17 mouse cellular contexts compared by ENCODE assay signal in the genomic region with DNA sequence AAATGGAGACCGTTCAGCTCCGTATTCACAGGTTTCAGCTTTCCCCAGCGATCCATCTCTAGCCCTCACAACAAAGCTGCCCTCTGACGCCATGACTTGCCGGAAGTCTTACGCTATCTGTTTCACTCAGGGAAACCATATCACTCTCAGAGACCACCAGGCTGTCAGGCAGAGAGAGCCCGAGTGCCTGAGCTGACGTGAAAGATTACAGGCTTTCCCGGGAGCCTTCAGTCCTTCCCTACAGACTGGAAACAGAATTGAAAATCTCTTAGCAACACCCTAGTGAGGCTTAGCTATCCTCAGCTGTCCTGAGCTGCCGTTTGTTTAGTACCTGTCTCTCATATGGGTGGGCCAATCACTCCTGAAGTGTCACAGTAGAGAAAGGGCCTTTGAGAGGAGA. TPM values are rescaled to one million over a fixed set of nuclear protein-coding genes. Genes with fewer than 3 reads are reported as not detected.
A peak's percentile ranks its signal among the peaks of the same experiment; 100 is the strongest.
DNase-seq lines count a peak whose midpoint lies in the region; ATAC-seq lines count a peak whose summit lies in the region.
"Had no signal": no experiment of that assay in that cellular context is flagged by ENCODE, and none has a peak within 500 bp of the region (broad histone marks: within the 10 kb centered on the region; RNA-seq: fewer than 3 reads in every experiment).

No protein-coding gene starts in this region.

- H3K4me1 ChIP-seq in forebrain, embryonic 11.5 days (replicated peaks; ENCODE audit: control insufficient read depth, insufficient read depth, low read length), result no peaks in the 10 kb centered on the region
- H3K4me1 ChIP-seq in forebrain, embryonic 12.5 days, result peaks cover 4% of the 10 kb centered on the region; the same call in 1 of the 2 replicates
- H3K4me1 ChIP-seq in liver, embryonic 11.5 days (replicated peaks; ENCODE audit: control insufficient read depth, insufficient read depth, low read length), result 0 out of 2 replicates have a peak, but pooled peaks cover 3% of the 10 kb centered on the region
- no peaks in the 10 kb centered on the region for H3K4me1 ChIP-seq in liver, embryonic 12.5 days
- H3K4me1 ChIP-seq in kidney, embryonic 15.5 days, result no peaks in the 10 kb centered on the region
- H3K4me1 ChIP-seq: embryonic facial prominence, embryonic 13.5 days; forebrain, embryonic 13.5 days; liver, embryonic 13.5 days had no signal

- H3K9ac ChIP-seq in forebrain, embryonic 11.5 days (ENCODE audit: low read length), result no peak overlapping the region
- H3K9ac ChIP-seq in forebrain, embryonic 12.5 days, result no peak overlapping the region
- no peak overlapping the region for H3K9ac ChIP-seq in liver, embryonic 11.5 days (ENCODE audit: low read depth, low read length)
- H3K9ac ChIP-seq in liver, embryonic 12.5 days, result no peak overlapping the region
- no peak overlapping the region for H3K9ac ChIP-seq in kidney, embryonic 15.5 days
- H3K9ac ChIP-seq: embryonic facial prominence, embryonic 13.5 days; forebrain, embryonic 13.5 days; liver, embryonic 13.5 days had no signal

- no peak overlapping the region for H3K4me3 ChIP-seq in forebrain, embryonic 11.5 days (ENCODE audit: low read depth, low read length)
- H3K4me3 ChIP-seq in forebrain, embryonic 12.5 days (replicated peaks), result no peak overlapping the region
- H3K4me3 ChIP-seq in liver, embryonic 11.5 days (ENCODE audit: low read depth, low read length), result no peak overlapping the region
- H3K4me3 ChIP-seq in liver, embryonic 12.5 days, result no peak overlapping the region
- no peak overlapping the region for H3K4me3 ChIP-seq in kidney, embryonic 15.5 days (replicated peaks)
- H3K4me3 ChIP-seq: embryonic facial prominence, embryonic 13.5 days; forebrain, embryonic 13.5 days; gastrocnemius, adult 2 months; liver, embryonic 13.5 days had no signal

- no peak overlapping the region for H3K27ac ChIP-seq in forebrain, embryonic 11.5 days (ENCODE audit: low read depth, low read length)
- H3K27ac ChIP-seq in forebrain, embryonic 12.5 days, result no peak overlapping the region
- no peak overlapping the region for H3K27ac ChIP-seq in liver, embryonic 11.5 days (ENCODE audit: low read depth, low read length)
- no peak overlapping the region for H3K27ac ChIP-seq in liver, embryonic 12.5 days
- no peak overlapping the region for H3K27ac ChIP-seq in kidney, embryonic 15.5 days
- H3K27ac ChIP-seq: embryonic facial prominence, embryonic 13.5 days; forebrain, embryonic 13.5 days; gastrocnemius, adult 2 months; liver, embryonic 13.5 days had no signal

- H3K36me3 ChIP-seq in forebrain, embryonic 11.5 days (ENCODE audit: control insufficient read depth, insufficient read depth, low read length), result no peaks in the 10 kb centered on the region
- no peaks in the 10 kb centered on the region for H3K36me3 ChIP-seq in forebrain, embryonic 12.5 days (replicated peaks)
- H3K36me3 ChIP-seq in liver, embryonic 11.5 days (ENCODE audit: control insufficient read depth, insufficient read depth, low read length), result no peaks in the 10 kb centered on the region
- no peaks in the 10 kb centered on the region for H3K36me3 ChIP-seq in liver, embryonic 12.5 days
- H3K36me3 ChIP-seq in kidney, embryonic 15.5 days, result no peaks in the 10 kb centered on the region
- H3K36me3 ChIP-seq: embryonic facial prominence, embryonic 13.5 days; liver, embryonic 13.5 days had no signal

- 82% methylated on average over 10 of the region's 10 CpGs for WGBS in forebrain, embryonic 11.5 days
- WGBS in forebrain, embryonic 12.5 days, result 71% methylated on average over 10 of the region's 10 CpGs
- WGBS in liver, embryonic 11.5 days, result 31% methylated on average over 10 of the region's 10 CpGs
- WGBS in liver, embryonic 12.5 days (ENCODE audit: insufficient replicate concordance), result 33% methylated on average over 10 of the region's 10 CpGs
- WGBS in kidney, embryonic 15.5 days, result 50% methylated on average over 10 of the region's 10 CpGs

- H3K4me2 ChIP-seq in forebrain, embryonic 11.5 days (ENCODE audit: low read depth, low read length, severe bottlenecking), result no peak overlapping the region
- H3K4me2 ChIP-seq in forebrain, embryonic 12.5 days, result no peak overlapping the region
- peak overlapping the region; percentile 17; the same call in 1 of the 2 replicates for H3K4me2 ChIP-seq in liver, embryonic 11.5 days
- H3K4me2 ChIP-seq in liver, embryonic 12.5 days, result peak overlapping the region; percentile 4; the same call in 1 of the 2 replicates
- no peak overlapping the region for H3K4me2 ChIP-seq in kidney, embryonic 15.5 days
- H3K4me2 ChIP-seq: embryonic facial prominence, embryonic 13.5 days; forebrain, embryonic 13.5 days; liver, embryonic 13.5 days had no signal

- H3K27me3 ChIP-seq in forebrain, embryonic 11.5 days (ENCODE audit: control insufficient read depth, insufficient read depth, low read length), result no peaks in the 10 kb centered on the region
- no peaks in the 10 kb centered on the region for H3K27me3 ChIP-seq in forebrain, embryonic 12.5 days
- H3K27me3 ChIP-seq in liver, embryonic 11.5 days (replicated peaks; ENCODE audit: control insufficient read depth, insufficient read depth, low read length), result no peaks in the 10 kb centered on the region
- no peaks in the 10 kb centered on the region for H3K27me3 ChIP-seq in liver, embryonic 12.5 days (replicated peaks)
- H3K27me3 ChIP-seq in kidney, embryonic 15.5 days, result no peaks in the 10 kb centered on the region
- H3K27me3 ChIP-seq: embryonic facial prominence, embryonic 13.5 days; forebrain, embryonic 13.5 days; liver, embryonic 13.5 days had no signal

- DNase-seq in forebrain, embryonic 11.5 days (ENCODE audit: low spot score), result peak; percentile 38
- DNase-seq in liver, embryonic 11.5 days (ENCODE audit: low spot score), result no peak
- DNase-seq in liver, result no peak
- peak; percentile 6 for DNase-seq in neural tube, embryonic 10.5 days (ENCODE audit: extremely low spot score, low spot score)
- DNase-seq in thymus, postnatal 10 days (ENCODE audit: low spot score in 2 of 2), result no peak
- DNase-seq: adrenal gland, adult 8-10 months; cerebellum, adult 9-10 months; gastrocnemius, adult 2 months; heart, postnatal 10 days; liver, embryonic 13.5 days; lung, postnatal 14 days had no signal

- ATAC-seq in forebrain, embryonic 11.5 days (replicated peaks; ENCODE audit: low FRiP score), result no peak
- ATAC-seq in forebrain, embryonic 12.5 days (ENCODE audit: low FRiP score), result no peak
- peak; percentile 45; the same call in 1 of the 2 replicates for ATAC-seq in liver, embryonic 11.5 days (replicated peaks; ENCODE audit: low FRiP score)
- no peak for ATAC-seq in liver, embryonic 12.5 days
- ATAC-seq in kidney, embryonic 15.5 days (replicated peaks; ENCODE audit: low FRiP score), result no peak
- ATAC-seq: forebrain, embryonic 13.5 days had no signal

- no peaks in the 10 kb centered on the region for H3K9me3 ChIP-seq in forebrain, embryonic 11.5 days (ENCODE audit: control insufficient read depth, low read length)
- no peaks in the 10 kb centered on the region for H3K9me3 ChIP-seq in forebrain, embryonic 12.5 days
- H3K9me3 ChIP-seq in liver, embryonic 11.5 days (ENCODE audit: control insufficient read depth, low read length), result no peaks in the 10 kb centered on the region
- no peaks in the 10 kb centered on the region for H3K9me3 ChIP-seq in liver, embryonic 12.5 days (replicated peaks)
- no peaks in the 10 kb centered on the region for H3K9me3 ChIP-seq in kidney, embryonic 15.5 days (replicated peaks)
- H3K9me3 ChIP-seq: embryonic facial prominence, embryonic 13.5 days; forebrain, embryonic 13.5 days; liver, embryonic 13.5 days had no signal

RNA-seq across cellular contexts. Expression of gene Rpl36-ps4, which starts 54.6 kb away (rescaled TPM):
- polyA plus RNA-seq in forebrain, embryonic 11.5 days (2014; fragmentation: Nextera tagmentation; extraction: Ambion mirVana), result not detected in 2 replicates
- not detected in 2 replicates for polyA plus RNA-seq in forebrain, embryonic 12.5 days (2016; fragmentation: Nextera tagmentation; extraction: Ambion mirVana)
- not detected in 2 replicates for polyA plus RNA-seq in liver, embryonic 11.5 days (2014; fragmentation: Nextera tagmentation; extraction: Ambion mirVana)
- polyA plus RNA-seq in liver, embryonic 12.5 days (2016; fragmentation: Nextera tagmentation; extraction: Ambion mirVana), result not detected in 2 replicates
- not detected in 2 replicates for polyA plus RNA-seq in kidney, embryonic 15.5 days (2015; fragmentation: Nextera tagmentation; extraction: Ambion mirVana)
- polyA plus RNA-seq: embryonic facial prominence, embryonic 13.5 days; forebrain, embryonic 13.5 days; kidney, embryonic 16.5 days; liver, embryonic 13.5 days had no signal

Comparison
In these comparisons a context has a peak if more than half of its experiments do, and no peak if none do; other contexts are left out.
1. DNase-seq: peak in forebrain, embryonic 11.5 days (single experiment) and neural tube, embryonic 10.5 days (single experiment); none in liver, embryonic 11.5 days (single experiment), liver (single experiment) and thymus, postnatal 10 days (0 of 2).
2. H3K4me2 ChIP-seq: peak in liver, embryonic 11.5 days (single experiment) and liver, embryonic 12.5 days (single experiment); none in forebrain, embryonic 11.5 days (single experiment), forebrain, embryonic 12.5 days (single experiment) and kidney, embryonic 15.5 days (single experiment).